Mouse (Mus musculus) forebrain, embryonic 10.5 days (tissue): ENCODE measurements around the gene Olfr1442. TPM values are rescaled to one million over a fixed set of nuclear protein-coding genes. Genes with fewer than 3 reads are reported as not detected.
"Not testable (repeated sequence)": the region's sequence is repeated elsewhere in the genome, so short reads cannot be mapped to it uniquely, and the experiment has no call there.

Source experiments
- DNase-seq: peaks from one replicate; pipeline ENCODE4 v3.0.0-alpha.2; 2017; ENCODE audit warnings: low spot score; ENCODE audit errors: extremely low spot score
- H3K27ac ChIP-seq: fragments of 300-500 bp; sonication (generic); 2 replicates; pipeline ENCODE4 v1.5.1; 2016; ENCODE audit warnings: mild to moderate bottlenecking
- H3K27me3 ChIP-seq: fragments of 300-500 bp; sonication (generic); 2 replicates; pipeline ENCODE4 v1.6.1; 2016; ENCODE audit warnings: mild to moderate bottlenecking; ENCODE audit not compliant: poor library complexity, severe bottlenecking
- H3K36me3 ChIP-seq: fragments of 300-500 bp; sonication (generic); replicated peaks from 2 replicates; pipeline ENCODE4 v1.6.1; 2016; ENCODE audit warnings: mild to moderate bottlenecking, moderate library complexity
- H3K4me1 ChIP-seq: fragments of 300-500 bp; sonication (generic); 2 replicates; pipeline ENCODE4 v1.6.1; 2016
- H3K4me3 ChIP-seq: fragments of 300-500 bp; sonication (generic); 2 replicates; pipeline ENCODE4 v1.5.1; 2016; ENCODE audit warnings: mild to moderate bottlenecking, moderate library complexity
- H3K9me3 ChIP-seq: fragments of 300-500 bp; sonication (generic); 2 replicates; pipeline ENCODE4 v1.6.1; 2016; ENCODE audit warnings: mild to moderate bottlenecking, moderate library complexity
- WGBS: fragments of 180-500 bp; shearing (Covaris S2); methylation state at CpG from one replicate; pipeline ENCODE4 v1.1.7; 2016; 5-methylcytosine and 5-hydroxymethylcytosine counted together
- polyA plus RNA-seq: library from polyadenylated mRNA; unstranded; fragments of >200 nt; fragmentation: Nextera tagmentation; extraction: Ambion mirVana; gene quantifications from 2 replicates; pipeline ENCODE4 v1.2.1, GENCODE M21; 2016

Olfr1442 gene
- polyA plus RNA-seq, 1 experiment from 2014 or later: not detected

GRCm38 (mm10) chr19:12696221-12696620, 26.0 kb downstream of the Olfr1442 start:
- Histone ChIP-seq H3K36me3 (no peaks in the 10 kb centered on the region), H3K9me3 (no peaks in the 10 kb centered on the region), H3K4me3 (no peak overlapping the region), H3K27ac (no peak overlapping the region), H3K4me1 (no peaks in the 10 kb centered on the region), H3K27me3 (no peaks in the 10 kb centered on the region)
- no peak for DNase-seq

DNA sequence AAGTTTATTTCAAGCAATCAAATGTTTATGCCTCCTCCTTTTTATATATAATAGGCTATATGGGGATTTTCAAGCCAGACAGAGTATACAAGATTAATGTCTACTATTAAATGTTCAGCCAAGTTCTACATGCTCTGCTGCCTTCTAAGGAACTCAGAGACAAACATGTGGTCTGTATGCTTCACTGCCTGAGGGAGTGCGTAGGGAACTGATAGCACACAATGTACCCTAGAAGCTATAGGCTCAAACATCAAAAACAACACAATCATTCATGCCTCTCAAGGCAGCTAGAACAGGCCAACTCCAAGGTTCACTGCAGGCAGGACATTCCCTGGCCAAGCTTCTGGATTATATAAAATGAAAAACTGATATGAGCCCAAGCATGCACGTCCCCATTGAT, 38.2 kb downstream of the Olfr1442 start:
- no peak overlapping the region for H3K27ac ChIP-seq
- 83% methylated on average over 2 of the region's 2 CpGs for WGBS
- H3K36me3 ChIP-seq: no peaks in the 10 kb centered on the region
- H3K27me3 ChIP-seq: no peaks in the 10 kb centered on the region
- no peaks in the 10 kb centered on the region for H3K4me1 ChIP-seq
- H3K4me3 ChIP-seq: no peak overlapping the region
- no peaks in the 10 kb centered on the region for H3K9me3 ChIP-seq
- no peak for DNase-seq

DNA sequence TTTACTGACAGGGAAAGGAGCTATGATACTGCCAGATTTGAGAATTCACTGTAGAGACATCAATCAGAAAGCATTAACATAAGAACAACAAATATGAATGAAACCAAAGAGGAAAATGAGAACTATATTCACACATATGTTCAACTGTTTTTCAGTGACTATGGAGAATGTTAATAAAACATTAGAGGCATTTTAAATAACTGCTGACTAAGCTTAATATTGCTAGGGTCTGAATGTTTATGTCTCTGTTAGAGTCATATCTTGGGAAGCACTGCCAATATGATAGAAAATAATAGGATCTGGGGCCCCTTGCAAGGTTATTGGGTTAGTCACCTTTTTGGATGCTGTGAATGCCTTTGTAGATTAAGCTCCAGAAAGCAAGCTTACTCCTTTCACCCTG, 38.7 kb downstream of the Olfr1442 start:
- no peaks in the 10 kb centered on the region for H3K9me3 ChIP-seq
- no peak for DNase-seq
- no peak overlapping the region for H3K27ac ChIP-seq
- no peak overlapping the region for H3K4me3 ChIP-seq
- no peaks in the 10 kb centered on the region for H3K4me1 ChIP-seq
- H3K36me3 ChIP-seq: no peaks in the 10 kb centered on the region
- no peaks in the 10 kb centered on the region for H3K27me3 ChIP-seq

GRCm38 (mm10) chr19:12719189-12719588, 49.0 kb downstream of the Olfr1442 start:
- Histone ChIP-seq H3K27ac (no peak overlapping the region), H3K4me1 (no peaks in the 10 kb centered on the region), H3K4me3 (no peak overlapping the region), H3K9me3 (no peaks in the 10 kb centered on the region), H3K27me3 (no peaks in the 10 kb centered on the region), H3K36me3 (no peaks in the 10 kb centered on the region)
- DNase-seq: no peak
- WGBS: 81% methylated on average over 6 of the region's 6 CpGs

DNA sequence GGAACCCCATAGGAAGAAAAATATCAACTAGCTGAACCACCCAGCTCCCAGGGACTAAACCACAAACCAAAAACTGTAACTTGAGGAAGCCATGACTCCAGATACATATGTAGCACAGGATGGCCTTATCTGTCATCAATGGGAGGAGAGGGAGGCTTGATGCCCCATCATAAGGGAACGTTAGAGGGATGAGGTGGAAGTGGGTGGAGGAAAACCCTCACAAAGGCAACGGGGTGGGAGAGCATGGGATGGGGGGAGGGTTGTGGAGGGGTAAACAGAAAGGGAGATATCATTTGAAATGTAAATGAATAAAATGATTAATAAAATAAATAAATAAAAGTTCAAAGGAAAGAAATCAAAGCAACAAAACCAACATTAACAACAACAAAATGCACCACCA, 50.2 kb downstream of the Olfr1442 start:
- WGBS: 88% methylated on average over 2 of the region's 2 CpGs
- H3K4me1 ChIP-seq: no peaks in the 10 kb centered on the region
- no peak overlapping the region for H3K27ac ChIP-seq

GRCm38 (mm10) chr19:12720919-12721318, 50.7 kb downstream of the Olfr1442 start:
- not testable (repeated sequence) for H3K4me3 ChIP-seq, H3K27ac ChIP-seq, H3K9me3 ChIP-seq, DNase-seq, H3K36me3 ChIP-seq, H3K27me3 ChIP-seq, H3K4me1 ChIP-seq
- 82% methylated on average over 5 of the region's 5 CpGs for WGBS

More for the DNA sequence above, 50.2 kb downstream of the Olfr1442 start:
- H3K27me3 ChIP-seq: no peaks in the 10 kb centered on the region
- H3K9me3 ChIP-seq: no peaks in the 10 kb centered on the region
- H3K4me3 ChIP-seq: no peak overlapping the region
- no peak for DNase-seq
- no peaks in the 10 kb centered on the region for H3K36me3 ChIP-seq

DNA sequence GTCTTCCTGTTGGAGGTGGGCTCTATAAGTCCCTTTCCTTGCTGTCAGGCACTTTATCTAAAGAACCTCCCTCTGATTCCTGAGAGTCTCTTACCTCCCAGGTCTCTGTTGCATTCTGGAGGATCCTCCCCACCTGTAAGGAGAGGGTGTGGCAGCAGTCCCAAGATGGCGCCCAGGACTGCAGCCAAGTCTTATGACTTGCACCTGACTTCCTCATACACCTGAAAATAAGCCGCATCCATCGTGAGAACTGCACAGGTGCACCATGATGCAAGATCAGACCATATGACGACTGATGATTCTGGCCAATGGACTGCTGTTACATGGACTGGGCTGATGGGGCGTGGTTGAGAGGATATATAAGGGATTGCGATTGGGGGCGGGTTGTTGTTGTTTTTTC, 51.4 kb downstream of the Olfr1442 start:
- not testable (repeated sequence) for H3K4me3 ChIP-seq, H3K36me3 ChIP-seq, H3K9me3 ChIP-seq, H3K27ac ChIP-seq, H3K4me1 ChIP-seq, DNase-seq, H3K27me3 ChIP-seq
- 92% methylated on average over 7 of the region's 7 CpGs for WGBS

- Histone ChIP-seq H3K36me3 (no peaks in the 10 kb centered on the region), H3K4me3 (no peak overlapping the region), H3K4me1 (no peaks in the 10 kb centered on the region), H3K27ac (no peak overlapping the region), H3K9me3 (no peaks in the 10 kb centered on the region), H3K27me3 (no peaks in the 10 kb centered on the region)
- WGBS: 75% methylated on average over 3 of the region's 3 CpGs
- DNase-seq: no peak
Measured at GRCm38 (mm10) chr19:12722308-12722707, 52.1 kb downstream of the Olfr1442 start.

GRCm38 (mm10) chr19:12725851-12726250, 55.6 kb downstream of the Olfr1442 start:
- H3K27me3 ChIP-seq: no peaks in the 10 kb centered on the region
- no peak overlapping the region for H3K4me3 ChIP-seq
- H3K36me3 ChIP-seq: no peaks in the 10 kb centered on the region
- H3K9me3 ChIP-seq: no peaks in the 10 kb centered on the region
- DNase-seq: no peak
- H3K4me1 ChIP-seq: no peaks in the 10 kb centered on the region
- no peak overlapping the region for H3K27ac ChIP-seq
- WGBS: 84% methylated on average over 1 of the region's 1 CpGs

Other genes with a start within 250 kb of the Olfr1442 start
- gene Pfpl, start 242.5 kb upstream of the Olfr1442 start, polyA plus RNA-seq: not detected in 2 replicates
- gene Mpeg1, start 209.7 kb upstream of the Olfr1442 start, polyA plus RNA-seq: 0.11 and 0.17 TPM in 2 replicates
- 31.7 and 34.3 TPM in 2 replicates for gene Dtx4, start 169.0 kb upstream of the Olfr1442 start, polyA plus RNA-seq
- 21.0 and 22.0 TPM in 2 replicates for gene Fam111a, start 124.7 kb upstream of the Olfr1442 start, polyA plus RNA-seq
- gene Gm4952, start 70.5 kb upstream of the Olfr1442 start, polyA plus RNA-seq: not detected in 2 replicates
- not detected in 2 replicates for gene Glyat, start 37.1 kb upstream of the Olfr1442 start, polyA plus RNA-seq
- gene Olfr1443, start 7.7 kb downstream of the Olfr1442 start, polyA plus RNA-seq: not detected in 2 replicates
- gene Keg1, start 25.3 kb downstream of the Olfr1442 start, polyA plus RNA-seq: not detected in 2 replicates
- 1.9 and 2.1 TPM in 2 replicates for gene Cntf, start 95.2 kb downstream of the Olfr1442 start, polyA plus RNA-seq
- gene Zfp91, start 125.7 kb downstream of the Olfr1442 start, polyA plus RNA-seq: 14.1 and 14.3 TPM in 2 replicates
- 0.76 and 0.77 TPM in 2 replicates for gene Lpxn, start 125.8 kb downstream of the Olfr1442 start, polyA plus RNA-seq
- gene Gm5244, start 176.2 kb downstream of the Olfr1442 start, polyA plus RNA-seq: not detected in 2 replicates
- gene Olfr1444, start 186.8 kb downstream of the Olfr1442 start, polyA plus RNA-seq: not detected in 2 replicates
- gene Olfr1445, start 213.4 kb downstream of the Olfr1442 start, polyA plus RNA-seq: not detected in 2 replicates
- not detected in 2 replicates for gene Olfr1446, start 223.1 kb downstream of the Olfr1442 start, polyA plus RNA-seq
- not detected in 2 replicates for gene Olfr1447, start 233.3 kb downstream of the Olfr1442 start, polyA plus RNA-seq